Mouse (Mus musculus) heart, embryonic 10.5 days (tissue): ENCODE measurements at regions not wholly inside any gene's neighbourhood (a gene's known extent, or its start where the extent isn't known, plus 50 kb on each side); places are given as distances from the start of the nearest gene placed in this dataset.
A peak's percentile ranks its signal among the peaks of the same experiment; 100 is the strongest.

ENCODE experiments used
- DNase-seq: peaks from one replicate; pipeline ENCODE4 v3.0.0-alpha.2; 2017; ENCODE audit warnings: low spot score
- H3K27ac ChIP-seq: fragments of 300-500 bp; sonication (generic); 2 replicates; pipeline ENCODE4 v1.5.1; 2016; ENCODE audit warnings: mild to moderate bottlenecking
- H3K27me3 ChIP-seq: fragments of 300-500 bp; sonication (generic); 2 replicates; pipeline ENCODE4 v1.6.1; 2016; ENCODE audit warnings: mild to moderate bottlenecking; ENCODE audit not compliant: poor library complexity, insufficient read depth, severe bottlenecking
- H3K36me3 ChIP-seq: fragments of 300-500 bp; sonication (generic); 2 replicates; pipeline ENCODE4 v1.6.1; 2016; ENCODE audit warnings: mild to moderate bottlenecking, moderate library complexity
- H3K4me1 ChIP-seq: fragments of 300-500 bp; sonication (generic); 2 replicates; pipeline ENCODE4 v1.6.1; 2016; ENCODE audit warnings: mild to moderate bottlenecking
- H3K4me3 ChIP-seq: fragments of 300-500 bp; sonication (generic); 2 replicates; pipeline ENCODE4 v1.5.1; 2016; ENCODE audit warnings: mild to moderate bottlenecking, moderate library complexity
- H3K9me3 ChIP-seq: fragments of 300-500 bp; sonication (generic); 2 replicates; pipeline ENCODE4 v1.6.1; 2016; ENCODE audit warnings: mild to moderate bottlenecking, moderate library complexity
- WGBS: fragments of 180-500 bp; shearing (Covaris S2); methylation state at CpG from one replicate; pipeline ENCODE4 v1.1.7; 2016; 5-methylcytosine and 5-hydroxymethylcytosine counted together

DNA sequence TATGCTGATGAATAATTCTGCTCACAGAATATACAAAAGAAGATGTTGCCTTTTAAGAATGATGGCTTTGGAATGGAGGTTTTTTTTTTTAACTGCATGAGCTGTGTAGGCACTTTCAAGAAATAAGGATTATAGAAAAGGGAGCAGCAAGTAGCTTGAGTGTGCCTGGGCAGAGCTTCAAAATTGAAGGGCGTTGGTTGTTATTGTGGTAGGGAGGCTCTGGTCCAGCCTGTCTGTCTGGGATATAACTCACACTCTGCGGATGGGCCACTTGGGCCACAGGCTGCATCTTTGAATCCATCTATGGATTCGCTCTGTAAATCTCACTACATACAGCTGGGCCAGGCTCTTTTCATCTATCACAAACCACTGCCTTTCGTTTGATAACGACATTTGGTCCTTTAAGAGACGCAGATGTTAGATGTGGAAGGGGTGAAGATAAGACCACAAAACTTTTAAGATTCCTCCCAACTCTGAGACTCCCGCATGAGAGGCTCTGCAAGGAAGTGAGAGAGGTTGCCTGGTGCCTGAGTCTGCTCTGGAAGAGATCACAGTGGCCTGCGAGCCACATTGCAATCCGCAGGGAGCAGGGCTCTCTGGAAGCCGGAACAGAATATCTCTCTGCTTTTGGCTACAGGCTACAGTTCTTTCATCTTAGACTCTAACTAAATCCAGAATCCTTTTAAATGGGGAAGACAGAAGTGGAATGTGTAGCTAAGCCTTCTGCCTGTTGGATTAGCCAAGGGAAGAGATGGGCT, 286.6 kb upstream of the Npvf start:
- no peaks in the 10 kb centered on the region for H3K36me3 ChIP-seq
- H3K4me1 ChIP-seq: no peaks in the 10 kb centered on the region
- H3K27me3 ChIP-seq: no peaks in the 10 kb centered on the region; the same call in 1 of the 2 replicates
- 47% methylated on average over 10 of the region's 10 CpGs for WGBS
- DNase-seq: no peak
- 0 out of 2 replicates have a peak overlapping the region, but pooled peaks have one; percentile 36 for H3K27ac ChIP-seq
- no peaks in the 10 kb centered on the region for H3K9me3 ChIP-seq
- H3K4me3 ChIP-seq: no peak overlapping the region

DNA sequence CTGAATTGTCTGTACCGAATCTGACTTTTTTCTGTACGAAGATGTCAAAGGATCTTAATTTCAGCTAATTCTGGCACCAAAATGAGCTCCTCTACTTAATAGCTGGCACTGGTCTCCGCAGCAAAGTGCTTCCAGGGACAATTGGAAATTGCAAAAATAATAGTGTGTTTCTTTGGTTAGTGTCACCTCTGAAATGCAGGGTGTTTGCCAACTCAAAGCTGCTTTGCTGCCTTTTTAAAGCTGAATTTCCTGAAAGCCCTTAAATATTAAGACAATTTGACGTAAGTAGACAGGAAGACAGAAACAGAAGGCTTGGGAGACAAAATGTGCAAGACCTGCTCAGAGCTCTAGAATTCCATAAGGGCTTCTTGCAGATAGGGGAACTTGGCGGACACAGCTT, 288.5 kb upstream of the Npvf start:
- Histone ChIP-seq H3K36me3 (no peaks in the 10 kb centered on the region), H3K9me3 (no peaks in the 10 kb centered on the region), H3K4me1 (no peaks in the 10 kb centered on the region), H3K27me3 (no peaks in the 10 kb centered on the region), H3K27ac (no peak overlapping the region), H3K4me3 (no peak overlapping the region)
- no peak for DNase-seq
- 80% methylated on average over 5 of the region's 5 CpGs for WGBS

DNA sequence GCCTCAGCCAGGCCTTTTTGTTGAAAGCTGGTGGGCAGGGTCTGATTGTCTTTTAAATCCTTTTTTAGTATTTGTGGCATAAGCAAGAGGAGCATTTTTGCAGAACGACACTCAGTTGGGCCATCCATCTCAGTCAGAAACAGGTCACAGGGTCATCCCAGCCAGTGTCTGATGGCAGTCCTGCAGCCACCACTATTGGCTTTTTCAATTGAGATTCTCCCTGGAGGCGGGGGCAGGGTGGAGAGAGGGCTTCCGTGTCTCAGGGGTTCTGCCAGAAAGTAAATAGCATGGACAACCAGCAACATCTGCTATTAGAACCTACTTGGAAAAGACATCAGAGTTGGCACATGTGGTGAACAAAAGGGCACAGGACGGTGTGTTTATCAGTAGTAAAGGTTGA, 293.8 kb upstream of the Npvf start:
- Histone ChIP-seq H3K9me3 (no peaks in the 10 kb centered on the region), H3K27ac (no peak overlapping the region), H3K4me1 (0 out of 2 replicates have a peak, but pooled peaks cover 3% of the 10 kb centered on the region), H3K4me3 (no peak overlapping the region), H3K27me3 (no peaks in the 10 kb centered on the region), H3K36me3 (no peaks in the 10 kb centered on the region)
- 69% methylated on average over 4 of the region's 4 CpGs for WGBS
- no peak for DNase-seq

DNA sequence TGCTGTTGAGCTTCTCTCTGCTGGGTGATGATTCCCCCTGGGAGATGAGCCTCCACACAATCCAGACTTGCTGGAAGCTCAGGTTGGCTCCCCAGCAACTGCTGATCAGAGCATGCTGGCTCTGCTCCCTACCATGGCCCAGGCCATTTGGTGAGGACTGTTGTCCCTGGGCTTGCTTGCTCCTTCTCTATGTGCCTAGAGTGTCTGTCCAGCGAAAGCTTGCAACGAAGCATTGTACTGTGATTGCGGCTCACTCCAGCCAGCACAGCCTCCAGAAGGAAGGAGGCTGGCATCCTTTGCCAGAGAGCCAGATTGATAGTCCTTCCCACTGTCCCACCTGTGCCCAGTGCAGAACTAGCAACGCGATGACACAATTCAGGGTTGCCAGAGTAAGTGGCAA, 295.1 kb upstream of the Npvf start:
- Histone ChIP-seq H3K4me3 (no peak overlapping the region), H3K27ac (no peak overlapping the region), H3K4me1 (0 out of 2 replicates have a peak, but pooled peaks cover 3% of the 10 kb centered on the region), H3K9me3 (no peaks in the 10 kb centered on the region), H3K27me3 (no peaks in the 10 kb centered on the region), H3K36me3 (no peaks in the 10 kb centered on the region)
- 89% methylated on average over 5 of the region's 5 CpGs for WGBS
- no peak for DNase-seq

DNA sequence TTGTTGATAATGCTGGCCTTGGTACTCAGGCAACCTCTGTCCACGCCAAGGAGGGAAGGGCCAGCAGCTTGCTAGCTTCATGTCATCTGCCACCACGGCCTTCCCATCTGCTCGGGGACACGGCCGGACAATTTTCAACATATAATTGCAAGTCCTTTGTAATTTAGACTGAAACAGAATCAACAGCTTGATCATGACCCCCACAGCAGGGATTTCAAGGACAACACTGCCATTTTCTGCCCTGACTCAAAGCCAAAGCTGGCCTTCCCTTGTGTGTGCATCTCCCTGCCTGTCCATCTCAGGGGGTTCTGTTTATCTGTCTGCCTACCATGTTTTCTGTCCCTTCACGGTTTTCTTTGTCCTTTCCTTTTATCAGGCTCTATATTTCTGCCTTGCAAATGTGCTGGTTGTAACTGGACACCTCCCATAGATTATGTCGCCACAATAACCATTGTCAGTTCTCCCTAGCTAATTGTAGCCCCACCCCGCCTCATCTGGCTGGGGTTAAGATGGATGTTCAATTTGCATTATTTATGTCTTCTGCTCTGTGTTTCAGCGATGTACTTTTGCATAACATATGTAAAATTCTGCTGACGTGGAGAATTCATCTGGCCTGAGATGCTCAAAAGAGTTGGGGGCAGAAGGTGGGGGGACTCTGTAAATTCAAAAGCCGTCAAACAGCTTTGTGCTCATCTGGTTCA, 295.8 kb upstream of the Npvf start:
- WGBS: 75% methylated on average over 11 of the region's 11 CpGs
- no peaks in the 10 kb centered on the region for H3K36me3 ChIP-seq
- H3K27me3 ChIP-seq: no peaks in the 10 kb centered on the region
- H3K4me1 ChIP-seq: 0 out of 2 replicates have a peak, but pooled peaks cover 3% of the 10 kb centered on the region
- no peaks in the 10 kb centered on the region for H3K9me3 ChIP-seq
- no peak overlapping the region for H3K27ac ChIP-seq
- no peak for DNase-seq
- H3K4me3 ChIP-seq: no peak overlapping the region

DNA sequence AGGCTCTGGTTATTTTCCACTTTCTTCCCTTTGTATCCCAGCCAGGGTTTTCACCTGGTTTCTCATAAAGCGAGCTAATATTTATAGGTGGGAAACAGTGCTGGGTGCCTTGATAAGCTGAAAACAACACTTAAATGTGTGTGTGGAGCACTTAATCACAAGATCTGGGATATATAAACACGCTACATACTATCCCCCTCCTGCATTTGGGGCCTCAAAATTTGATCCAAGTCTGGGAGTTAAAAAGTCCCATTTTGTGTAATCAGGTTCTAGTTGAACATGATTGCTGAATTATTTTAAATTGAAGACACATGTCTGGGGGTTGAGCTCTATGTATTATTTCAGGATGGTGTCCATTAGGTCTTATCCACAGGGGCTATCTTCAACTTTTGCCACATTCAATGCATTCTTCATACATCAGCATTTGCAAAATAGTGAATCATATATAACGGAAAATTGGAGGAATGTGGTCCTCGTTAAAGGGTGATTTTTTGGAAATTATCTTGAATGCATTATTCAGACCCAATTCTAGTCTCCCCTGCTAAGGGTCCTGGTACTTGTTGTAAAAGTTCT, 303.2 kb upstream of the Npvf start:
- Histone ChIP-seq H3K27ac (no peak overlapping the region), H3K9me3 (no peaks in the 10 kb centered on the region), H3K4me1 (0 out of 2 replicates have a peak, but pooled peaks cover under 1% of the 10 kb centered on the region), H3K36me3 (no peaks in the 10 kb centered on the region), H3K27me3 (no peaks in the 10 kb centered on the region), H3K4me3 (no peak overlapping the region)
- DNase-seq: no peak
- 85% methylated on average over 4 of the region's 4 CpGs for WGBS

DNA sequence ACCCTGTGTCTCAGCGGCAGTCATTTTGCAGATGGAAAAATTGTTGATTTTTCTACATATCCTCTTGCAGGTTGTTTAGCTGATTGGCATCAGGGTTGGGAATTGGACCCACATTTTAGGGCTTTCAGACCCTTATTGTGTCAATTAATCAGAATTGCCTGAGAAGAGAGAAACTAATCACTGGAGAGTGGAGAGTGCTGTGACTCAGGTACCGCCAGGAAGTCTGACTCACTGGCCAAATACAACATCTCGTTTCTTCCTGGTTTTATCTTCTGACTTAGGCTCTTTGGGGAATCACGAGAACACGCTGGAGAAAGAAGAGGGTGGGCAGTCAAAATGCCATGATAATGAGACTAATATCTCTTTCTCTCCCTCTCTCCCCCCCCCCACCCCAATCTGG, 306.1 kb upstream of the Npvf start:
- Histone ChIP-seq H3K4me3 (no peak overlapping the region), H3K27ac (no peak overlapping the region), H3K27me3 (no peaks in the 10 kb centered on the region), H3K4me1 (0 out of 2 replicates have a peak, but pooled peaks cover 3% of the 10 kb centered on the region), H3K9me3 (no peaks in the 10 kb centered on the region), H3K36me3 (no peaks in the 10 kb centered on the region)
- WGBS: 59% methylated on average over 5 of the region's 5 CpGs
- DNase-seq: no peak

DNA sequence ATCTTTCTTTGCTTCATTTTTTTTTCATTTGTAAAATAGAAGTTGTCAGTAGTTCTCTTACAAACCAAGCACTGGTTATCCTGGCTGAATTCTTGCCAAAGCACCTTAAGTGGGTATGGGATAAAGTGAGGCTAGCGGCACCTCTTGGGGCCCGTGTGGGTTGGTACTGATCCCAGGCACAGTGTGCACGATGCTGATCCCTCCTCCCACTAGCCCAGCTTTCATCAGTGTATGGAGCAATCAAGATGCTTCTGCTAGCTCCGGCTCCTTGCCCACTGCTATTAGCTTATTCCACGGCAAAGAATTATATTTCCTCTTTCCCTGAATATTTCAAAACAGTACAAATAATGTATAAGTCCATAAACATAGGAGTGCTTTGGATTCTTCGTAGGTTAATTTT, 307.4 kb upstream of the Npvf start:
- no peaks in the 10 kb centered on the region for H3K36me3 ChIP-seq
- no peaks in the 10 kb centered on the region for H3K27me3 ChIP-seq
- H3K9me3 ChIP-seq: no peaks in the 10 kb centered on the region
- H3K27ac ChIP-seq: no peak overlapping the region
- no peak overlapping the region for H3K4me3 ChIP-seq
- 0 out of 2 replicates have a peak, but pooled peaks cover 3% of the 10 kb centered on the region for H3K4me1 ChIP-seq
- 70% methylated on average over 6 of the region's 6 CpGs for WGBS
- no peak for DNase-seq

DNA sequence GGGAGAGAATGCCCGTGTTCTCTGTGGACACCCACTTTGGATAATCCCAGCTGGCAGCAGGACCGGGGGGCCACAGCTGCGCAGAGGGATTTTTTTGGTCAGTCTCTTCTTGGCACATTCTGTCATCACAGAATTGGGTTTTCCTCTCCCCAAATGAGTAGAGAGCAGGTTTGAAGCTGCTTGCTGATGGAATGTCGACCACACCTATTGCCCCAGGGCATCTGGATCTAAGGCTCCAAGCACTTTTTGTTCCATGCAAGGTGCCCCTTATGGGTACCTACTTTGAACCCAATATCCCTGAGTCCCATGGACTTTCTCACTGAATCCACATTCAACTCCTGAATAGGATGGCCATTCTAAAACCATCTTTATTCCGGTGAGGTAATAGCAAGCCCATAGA, 314.3 kb upstream of the Npvf start:
- 87% methylated on average over 5 of the region's 5 CpGs for WGBS
- H3K27me3 ChIP-seq: no peaks in the 10 kb centered on the region
- no peak overlapping the region for H3K27ac ChIP-seq
- DNase-seq: no peak
- no peaks in the 10 kb centered on the region for H3K9me3 ChIP-seq
- no peak overlapping the region for H3K4me3 ChIP-seq
- H3K4me1 ChIP-seq: peaks cover 6% of the 10 kb centered on the region; the same call in 1 of the 2 replicates
- H3K36me3 ChIP-seq: no peaks in the 10 kb centered on the region

DNA sequence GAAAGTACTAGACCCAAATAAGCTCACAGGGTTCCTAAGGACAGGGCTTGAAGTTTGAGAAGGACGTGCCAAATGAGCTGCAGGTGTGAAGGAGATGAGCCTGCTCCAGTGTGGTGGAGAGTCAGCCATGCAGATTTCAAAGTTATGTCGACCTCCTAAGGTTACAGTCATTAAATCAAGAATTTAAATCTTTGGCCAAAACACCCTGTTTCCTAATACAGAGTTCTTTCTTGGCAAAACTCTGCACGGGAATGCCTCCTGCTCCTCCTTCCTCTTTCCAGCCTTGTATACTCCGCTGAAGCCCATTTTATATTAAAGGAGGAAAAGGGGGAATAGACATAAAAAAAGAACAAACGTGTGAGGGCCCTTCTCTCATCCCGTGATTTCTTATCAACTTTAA, 315.1 kb upstream of the Npvf start:
- Histone ChIP-seq H3K36me3 (no peaks in the 10 kb centered on the region), H3K9me3 (no peaks in the 10 kb centered on the region), H3K27me3 (no peaks in the 10 kb centered on the region), H3K4me1 (peaks cover 6% of the 10 kb centered on the region; the same call in 1 of the 2 replicates), H3K27ac (no peak overlapping the region), H3K4me3 (no peak overlapping the region)
- WGBS: 66% methylated on average over 6 of the region's 6 CpGs
- DNase-seq: no peak

DNA sequence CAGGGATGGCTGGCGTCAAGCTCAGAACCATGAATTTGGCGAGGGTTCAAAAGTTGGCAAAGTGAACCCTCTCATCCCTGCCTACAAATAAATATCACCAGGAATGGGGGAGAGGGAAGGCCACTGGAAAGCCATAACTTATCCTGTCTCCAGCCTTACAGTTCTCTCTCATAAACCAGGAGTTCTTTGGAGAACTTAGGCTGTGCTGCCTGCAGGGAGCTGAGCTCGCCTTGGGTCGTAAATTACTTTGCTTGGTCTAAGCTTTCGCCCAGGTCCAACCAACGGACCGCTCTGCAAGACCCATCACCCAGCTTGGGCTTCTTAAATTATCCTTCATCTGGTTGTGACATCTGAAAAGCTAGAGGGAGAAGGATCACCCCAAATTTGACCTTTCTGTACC, 315.8 kb upstream of the Npvf start:
- no peaks in the 10 kb centered on the region for H3K27me3 ChIP-seq
- 66% methylated on average over 7 of the region's 7 CpGs for WGBS
- H3K9me3 ChIP-seq: no peaks in the 10 kb centered on the region
- H3K4me3 ChIP-seq: no peak overlapping the region
- no peaks in the 10 kb centered on the region for H3K36me3 ChIP-seq
- DNase-seq: no peak
- H3K27ac ChIP-seq: no peak overlapping the region
- H3K4me1 ChIP-seq: peaks cover 9% of the 10 kb centered on the region

DNA sequence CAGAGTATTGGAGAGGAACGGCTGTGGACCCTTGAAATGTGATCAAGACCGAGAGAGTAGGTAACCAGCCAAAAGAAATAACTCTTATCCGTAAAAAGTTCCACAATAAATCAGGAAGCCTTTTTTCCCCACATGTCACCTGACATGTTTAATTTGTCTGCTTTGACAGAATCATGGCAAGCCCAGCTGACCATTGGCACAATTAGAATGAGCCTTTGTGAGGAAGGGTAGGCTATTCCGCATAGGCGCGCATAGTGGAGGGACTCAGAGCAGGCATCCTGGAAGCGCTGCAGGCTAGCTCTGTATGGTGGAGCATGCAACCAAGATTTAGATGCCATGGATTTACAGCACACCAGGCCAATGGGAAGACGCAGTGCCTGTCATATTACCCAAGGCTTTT, 316.5 kb upstream of the Npvf start:
- WGBS: 84% methylated on average over 8 of the region's 8 CpGs
- no peak overlapping the region for H3K27ac ChIP-seq
- DNase-seq: no peak

DNA sequence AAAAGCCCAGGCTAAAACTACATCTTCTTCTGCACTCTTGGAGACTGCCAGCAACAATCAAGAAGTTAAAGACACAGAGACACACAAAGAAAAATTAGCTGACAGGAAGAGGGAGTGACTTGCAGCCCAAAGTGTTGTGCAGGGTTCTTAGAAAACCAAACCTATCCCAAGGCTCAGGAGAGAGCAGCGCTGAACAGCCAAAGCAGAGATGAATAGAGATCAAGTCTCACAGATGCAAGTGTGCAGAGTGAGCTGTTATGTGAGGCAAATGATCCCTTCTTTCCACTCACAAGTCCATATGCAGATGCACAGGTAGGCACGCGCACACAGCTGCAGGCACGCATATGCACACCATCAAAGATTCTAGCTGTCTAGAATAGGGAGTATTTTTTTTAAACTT, 318.0 kb upstream of the Npvf start:
- Histone ChIP-seq H3K27me3 (no peaks in the 10 kb centered on the region), H3K4me3 (no peak overlapping the region), H3K27ac (no peak overlapping the region), H3K36me3 (no peaks in the 10 kb centered on the region), H3K9me3 (no peaks in the 10 kb centered on the region), H3K4me1 (peaks cover 20% of the 10 kb centered on the region)
- no peak for DNase-seq
- WGBS: 89% methylated on average over 4 of the region's 4 CpGs

More for the DNA sequence above, 316.5 kb upstream of the Npvf start:
- H3K4me1 ChIP-seq: peaks cover 15% of the 10 kb centered on the region
- no peak overlapping the region for H3K4me3 ChIP-seq
- H3K27me3 ChIP-seq: no peaks in the 10 kb centered on the region
- no peaks in the 10 kb centered on the region for H3K36me3 ChIP-seq
- no peaks in the 10 kb centered on the region for H3K9me3 ChIP-seq
